Mouse (Mus musculus): ENCODE results near the gene Ankrd63.

- TF ChIP-seq POLR2A (IDR thresholded peaks at IDR 0.05; ENCODE audit: insufficient read depth, low read depth, low read length) (no peak), CTCF (IDR thresholded peaks at IDR 0.05; ENCODE audit: insufficient read depth, low read depth, low read length) (no peak)
Observed at GRCm38 (mm10) chr2:118669245-118669644, 34.5 kb downstream of the Ankrd63 start.
